Mouse (Mus musculus) Patski (cell line): ENCODE measurements around the gene Gm4763. TPM values are rescaled to one million over a fixed set of nuclear protein-coding genes. Genes with fewer than 3 reads are reported as not detected.
"Not testable (repeated sequence)": the region's sequence is repeated elsewhere in the genome, so short reads cannot be mapped to it uniquely, and the experiment has no call there.

Experiments
- ATAC-seq: fragments of 100-300 bp; one replicate; pipeline ENCODE4 v1.8.0; 2021
- CTCF ChIA-PET: fragments of 350-600 bp; sonication (Branson Sonifier 250); formaldehyde crosslinking; loops from one replicate; lab custom pipeline; 2022; ENCODE audit warnings: inconsistent platforms; lab: Charles Lee
- POLR2A ChIA-PET: fragments of 350-600 bp; sonication (Branson Sonifier 250); formaldehyde crosslinking; loops from one replicate; lab custom pipeline; 2022; ENCODE audit warnings: antibody characterized with exemption, inconsistent platforms; lab: Charles Lee
- DNase-seq: peaks from one replicate; pipeline ENCODE4 v3.0.0-alpha.2; 2011; ENCODE audit warnings: low read depth, low spot score
- H3K27me3 ChIP-seq: fragments of 371-371 bp; one replicate; pipeline ENCODE4 v1.5.1; 2021
- CTCF ChIP-seq: fragments of 100-300 bp; IDR thresholded peaks from one replicate; pipeline ENCODE4 v1.5.1; 2021
- in situ Hi-C: fragments of 300-500 bp; cut with MboI; formaldehyde crosslinking; loops from 3 replicates; pipeline ENCODE4 v1.11.1; 2018; ENCODE audit warnings: low pct_unique_long_range_greater_than_20kb, mixed read lengths
- polyA plus RNA-seq: library from polyadenylated mRNA; unstranded; gene quantifications from one replicate; pipeline ENCODE4 v1.2.3, GENCODE M21; 2021

Gene Gm4763
- polyA plus RNA-seq, 1 experiment from 2014 or later, result not detected

- ChIA-PET POLR2A (no interaction called here), CTCF (no interaction called here)
- DNase-seq, result no peak
- in situ Hi-C loops, result no loop called here
- peaks cover 24% of the 10 kb centered on the region for H3K27me3 ChIP-seq
- no peak for ATAC-seq
- no peak for TF ChIP-seq CTCF
Measured at GRCm38 (mm10) chr7:24715039-24715438, 11.7 kb downstream of the Gm4763 start.

GRCm38 (mm10) chr7:24708832-24709292 is 17.8 kb downstream of the Gm4763 start, which contains the start of gene BC049730:
TSS of gene BC049730 (plus strand) at chr7:24709242.
- ATAC-seq, result no peak
- DNase-seq, result no peak
- ChIA-PET POLR2A (no interaction called here), CTCF (no interaction called here)
- TF ChIP-seq CTCF, result no peak
- in situ Hi-C loops, result no loop called here
- peaks cover 31% of the 10 kb centered on the region for H3K27me3 ChIP-seq

GRCm38 (mm10) chr7:24702841-24703240 is 23.9 kb downstream of the Gm4763 start:
- POLR2A ChIA-PET, in situ Hi-C loops, ATAC-seq, DNase-seq: not testable (repeated sequence)
- H3K27me3 ChIP-seq, result peaks cover 37% of the 10 kb centered on the region
- CTCF ChIA-PET, result interaction anchor here (1.2 kb wide), 1 partner anchor 49 kb away, joined by 3 read pairs; no protein-coding TSS in a partner anchor

GRCm38 (mm10) chr7:24697891-24698290 is 28.8 kb downstream of the Gm4763 start:
- H3K27me3 ChIP-seq, CTCF ChIA-PET, DNase-seq, POLR2A ChIA-PET, in situ Hi-C loops, ATAC-seq: not testable (repeated sequence)

GRCm38 (mm10) chr7:24692693-24693092 is 34.0 kb downstream of the Gm4763 start:
- H3K27me3 ChIP-seq, DNase-seq, CTCF ChIA-PET, ATAC-seq, POLR2A ChIA-PET, in situ Hi-C loops: not testable (repeated sequence)

GRCm38 (mm10) chr7:24687519-24687918 is 39.2 kb downstream of the Gm4763 start:
- POLR2A ChIA-PET, H3K27me3 ChIP-seq, in situ Hi-C loops, ATAC-seq, DNase-seq, CTCF ChIA-PET: not testable (repeated sequence)

- POLR2A ChIA-PET, ATAC-seq, CTCF ChIA-PET, in situ Hi-C loops, DNase-seq, H3K27me3 ChIP-seq: not testable (repeated sequence)
Measured at GRCm38 (mm10) chr7:24684121-24684520, 42.6 kb downstream of the Gm4763 start.

- TF ChIP-seq CTCF, result no peak
- DNase-seq (no peak), ATAC-seq (no peak)
- ChIA-PET POLR2A (no interaction called here), CTCF (no interaction called here)
- H3K27me3 ChIP-seq, result peaks cover 25% of the 10 kb centered on the region
- in situ Hi-C loops, result no loop called here
Measured at GRCm38 (mm10) chr7:24676575-24676974, 50.1 kb downstream of the Gm4763 start, which contains the start of gene Tex101. TSS of gene Tex101 (minus strand) at chr7:24676675.

- DNase-seq, result no peak
- no peak for TF ChIP-seq CTCF
Measured at GRCm38 (mm10) chr7:24671944-24672439, 54.7 kb downstream of the Gm4763 start.

More at GRCm38 (mm10) chr7:24671944-24672439, 54.7 kb downstream of the Gm4763 start:
- POLR2A ChIA-PET, result no interaction called here
- CTCF ChIA-PET, result interaction anchor here (2.2 kb wide), 1 partner anchor 10 kb away, joined by 8 read pairs; no protein-coding TSS in a partner anchor
- H3K27me3 ChIP-seq, result peaks cover 21% of the 10 kb centered on the region
- ATAC-seq, result no peak
- in situ Hi-C loops, result no loop called here

Other genes starting within 250 kb of the Gm4763 start
- 44.1 TPM for gene Cadm4, start 244.9 kb downstream of the Gm4763 start, polyA plus RNA-seq
- gene Zfp428, start 219.9 kb downstream of the Gm4763 start, polyA plus RNA-seq, result 32.4 TPM
- gene AC161166.1, start 214.5 kb downstream of the Gm4763 start, polyA plus RNA-seq, result 0.21 TPM
- 28.8 TPM for gene Irgq, start 196.2 kb downstream of the Gm4763 start, polyA plus RNA-seq
- gene Pinlyp, start 180.8 kb downstream of the Gm4763 start, polyA plus RNA-seq, result 0.26 TPM
- gene Xrcc1, start 180.6 kb downstream of the Gm4763 start, polyA plus RNA-seq, result 60.3 TPM
- gene Ethe1, start 139.4 kb downstream of the Gm4763 start, polyA plus RNA-seq, result 74.5 TPM
- not detected for gene Zfp575, start 139.3 kb downstream of the Gm4763 start, polyA plus RNA-seq
- 2.7 TPM for gene Phldb3, start 116.1 kb downstream of the Gm4763 start, polyA plus RNA-seq
- gene Lypd3, start 90.4 kb downstream of the Gm4763 start, polyA plus RNA-seq, result not detected
- not detected for gene Tex101, start 50.2 kb downstream of the Gm4763 start, polyA plus RNA-seq
- gene BC049730, start 17.7 kb downstream of the Gm4763 start, polyA plus RNA-seq, result not detected
- 0.31 TPM for gene Cd177, start 33.4 kb upstream of the Gm4763 start, polyA plus RNA-seq
- gene Ceacam10, start 50.3 kb upstream of the Gm4763 start, polyA plus RNA-seq, result not detected
- gene Gm9844, start 135.3 kb upstream of the Gm4763 start, polyA plus RNA-seq, result 1.6 TPM
- gene Lypd4, start 143.0 kb upstream of the Gm4763 start, polyA plus RNA-seq, result 0.10 TPM
- not detected for gene Dmrtc2, start 143.1 kb upstream of the Gm4763 start, polyA plus RNA-seq
- gene Rps19, start 157.5 kb upstream of the Gm4763 start, polyA plus RNA-seq, result 393 TPM
- not detected for gene Cd79a, start 170.5 kb upstream of the Gm4763 start, polyA plus RNA-seq
- gene Arhgef1, start 176.0 kb upstream of the Gm4763 start, polyA plus RNA-seq, result 95.7 TPM
- gene Gm4881, start 217.6 kb upstream of the Gm4763 start, polyA plus RNA-seq, result not detected
- gene Rabac1, start 245.8 kb upstream of the Gm4763 start, polyA plus RNA-seq, result 211 TPM